Mouse (Mus musculus): Measurements from ENCODE around the gene Cyb561. TPM values are rescaled to one million over a fixed set of nuclear protein-coding genes. Genes with fewer than 3 reads are reported as not detected.

The Cyb561 gene
- 13.5 TPM for polyA plus RNA-seq (2014; fragmentation: Illumina TruSeq; extraction: RNeasy Lipid Tissue Mini Kit (QIAGEN cat#74804); ENCODE audit: low read depth, low replicate concordance)

DNA sequence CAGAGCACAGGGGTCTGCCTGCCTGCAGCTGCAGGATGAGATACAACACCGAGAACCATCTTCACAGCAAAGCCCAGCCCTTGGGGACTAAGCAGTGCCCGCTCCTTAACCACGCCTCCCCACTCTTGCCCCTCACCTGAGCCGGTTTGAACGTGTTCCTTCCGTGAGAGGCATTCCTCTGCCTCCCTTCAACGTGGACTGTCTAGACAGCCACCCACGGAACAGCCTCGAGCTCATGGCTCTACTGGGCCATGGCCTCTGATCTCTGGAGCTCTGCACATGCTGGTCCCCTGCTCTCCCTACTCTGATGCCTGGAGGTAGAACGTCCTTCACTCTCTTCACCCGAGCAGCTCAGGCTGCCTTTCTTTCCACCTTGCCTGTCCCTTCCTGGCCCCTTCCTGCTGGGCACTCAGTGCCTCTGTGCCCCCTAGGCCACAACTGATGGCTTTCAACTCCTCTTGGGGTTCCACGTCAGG lies at the start of gene Cyb561:
Gene Cyb561 (minus strand): TSS at position 426 of the 476 bp plus-strand sequence.

DNA sequence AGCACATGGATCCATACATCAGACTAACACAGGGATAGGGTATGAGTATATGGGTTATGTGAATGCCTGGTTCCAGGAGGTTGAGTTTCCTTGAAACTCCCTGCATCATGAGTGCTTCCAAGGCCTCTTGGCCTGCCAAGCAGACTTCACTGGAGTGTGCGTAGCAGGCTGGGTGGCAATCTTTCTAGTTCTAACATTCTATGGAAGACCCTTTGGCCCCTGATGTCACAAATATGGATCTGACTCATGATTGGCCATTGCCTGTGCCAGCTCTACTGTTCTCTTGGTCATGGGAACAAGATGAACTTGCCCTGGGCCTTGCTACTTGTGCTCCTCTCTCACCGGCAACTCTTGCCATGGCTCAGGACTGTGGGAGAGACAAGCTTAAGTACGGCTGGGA lies 41.2 kb upstream of the Cyb561 start, which contains the start of gene Ace3:
Gene Ace3 (plus strand): TSS at position 301 of the 400 bp plus-strand sequence.

GRCm38 (mm10) chr11:105967741-105968574 lies 14.8 kb upstream of the Cyb561 start, which contains the start of gene Ace:
Gene Ace, plus strand, starts transcription at chr11:105967945.

Other genes starting within 250 kb of the Cyb561 start
- gene Ace, start 14.6 kb upstream of the Cyb561 start, polyA plus RNA-seq (2014; fragmentation: Illumina TruSeq; extraction: RNeasy Lipid Tissue Mini Kit (QIAGEN cat#74804); ENCODE audit: low read depth, low replicate concordance), result 50.4 TPM
- not detected for gene Ace3, start 41.3 kb upstream of the Cyb561 start, polyA plus RNA-seq (2014; fragmentation: Illumina TruSeq; extraction: RNeasy Lipid Tissue Mini Kit (QIAGEN cat#74804); ENCODE audit: low read depth, low replicate concordance)
- gene Kcnh6, start 54.8 kb upstream of the Cyb561 start, polyA plus RNA-seq (2014; fragmentation: Illumina TruSeq; extraction: RNeasy Lipid Tissue Mini Kit (QIAGEN cat#74804); ENCODE audit: low read depth, low replicate concordance), result not detected
- 26.0 TPM for gene Dcaf7, start 83.5 kb upstream of the Cyb561 start, polyA plus RNA-seq (2014; fragmentation: Illumina TruSeq; extraction: RNeasy Lipid Tissue Mini Kit (QIAGEN cat#74804); ENCODE audit: low read depth, low replicate concordance)
- gene Taco1, start 112.7 kb upstream of the Cyb561 start, polyA plus RNA-seq (2014; fragmentation: Illumina TruSeq; extraction: RNeasy Lipid Tissue Mini Kit (QIAGEN cat#74804); ENCODE audit: low read depth, low replicate concordance), result 13.6 TPM
- 8.2 TPM for gene Map3k3, start 131.3 kb upstream of the Cyb561 start, polyA plus RNA-seq (2014; fragmentation: Illumina TruSeq; extraction: RNeasy Lipid Tissue Mini Kit (QIAGEN cat#74804); ENCODE audit: low read depth, low replicate concordance)
- gene Gm10840, start 207.5 kb upstream of the Cyb561 start, polyA plus RNA-seq (2014; fragmentation: Illumina TruSeq; extraction: RNeasy Lipid Tissue Mini Kit (QIAGEN cat#74804); ENCODE audit: low read depth, low replicate concordance), result not detected
- gene Limd2, start 207.5 kb upstream of the Cyb561 start, polyA plus RNA-seq (2014; fragmentation: Illumina TruSeq; extraction: RNeasy Lipid Tissue Mini Kit (QIAGEN cat#74804); ENCODE audit: low read depth, low replicate concordance), result 2.9 TPM
- 9.5 TPM for gene Strada, start 248.8 kb upstream of the Cyb561 start, polyA plus RNA-seq (2014; fragmentation: Illumina TruSeq; extraction: RNeasy Lipid Tissue Mini Kit (QIAGEN cat#74804); ENCODE audit: low read depth, low replicate concordance)

All from kidney, adult 10 weeks (tissue).